Mouse (Mus musculus): ENCODE results near the gene Scgb1a1. TPM values are rescaled to one million over a fixed set of nuclear protein-coding genes. Genes with fewer than 3 reads are reported as not detected.
"Not testable (repeated sequence)": the region's sequence is repeated elsewhere in the genome, so short reads cannot be mapped to it uniquely, and the experiment has no call there.

The Scgb1a1 gene
- polyA plus RNA-seq, 2 experiments: not detected

DNA sequence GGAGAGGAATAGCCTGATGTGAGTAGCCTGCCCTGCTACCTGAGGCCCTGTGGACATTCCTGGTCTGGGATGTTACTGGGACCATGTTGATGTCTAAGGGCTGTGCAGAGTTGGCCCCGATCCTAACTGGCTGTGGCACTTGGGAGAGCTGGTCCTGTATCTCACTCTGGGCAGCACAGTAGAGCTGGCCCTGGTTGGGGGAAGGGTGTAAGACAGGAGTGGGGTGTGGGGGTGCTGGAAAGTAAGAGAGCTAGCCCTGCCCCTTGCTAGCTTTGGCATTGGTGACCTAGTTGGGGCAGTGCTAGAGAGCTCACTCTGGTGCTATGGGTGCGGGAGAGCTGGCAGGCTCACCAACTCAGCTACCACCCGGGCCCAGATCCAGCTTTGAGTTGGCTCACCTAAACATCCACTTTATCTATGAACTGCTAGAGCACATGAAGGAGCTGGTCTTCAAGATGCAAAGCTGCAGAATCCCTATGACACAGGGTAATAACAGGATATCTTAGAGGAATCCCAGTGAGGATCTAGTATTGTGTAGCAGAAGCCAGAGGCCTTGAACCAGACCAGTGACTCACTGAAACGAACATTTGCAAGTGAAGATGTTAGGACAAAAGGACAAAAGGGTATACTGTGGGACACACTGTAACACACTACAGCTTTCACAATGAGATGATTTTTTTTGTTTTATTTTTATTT lies 40.9 kb upstream of the Scgb1a1 start:
- H3K9ac ChIP-seq (ENCODE audit: low read depth, low read length, severe bottlenecking): no peak overlapping the region
- 88% methylated on average over 4 of the region's 4 CpGs for WGBS
- no peak overlapping the region for H3K4me3 ChIP-seq (replicated peaks; ENCODE audit: low read length)
- H3K4me1 ChIP-seq (ENCODE audit: control insufficient read depth, insufficient read depth, low read length): no peaks in the 10 kb centered on the region
- H3K27me3 ChIP-seq (ENCODE audit: control insufficient read depth, insufficient read depth, low read length): no peaks in the 10 kb centered on the region
- ATAC-seq (ENCODE audit: low FRiP score, low read depth) (no peak), DNase-seq (ENCODE audit: low spot score) (no peak)
- peaks cover 10% of the 10 kb centered on the region for H3K36me3 ChIP-seq (ENCODE audit: control insufficient read depth, insufficient read depth, low read length)
- no peak overlapping the region for H3K4me2 ChIP-seq (replicated peaks; ENCODE audit: low read depth, low read length, severe bottlenecking)
- TF ChIP-seq POLR2A (IDR thresholded peaks at IDR 0.05; ENCODE audit: borderline replicate concordance, extremely low read depth, insufficient read depth, insufficient read length): no peak
- no peak overlapping the region for H3K27ac ChIP-seq (replicated peaks; ENCODE audit: low read depth, low read length)
- H3K9me3 ChIP-seq (ENCODE audit: control insufficient read depth, low read length): no peaks in the 10 kb centered on the region

DNA sequence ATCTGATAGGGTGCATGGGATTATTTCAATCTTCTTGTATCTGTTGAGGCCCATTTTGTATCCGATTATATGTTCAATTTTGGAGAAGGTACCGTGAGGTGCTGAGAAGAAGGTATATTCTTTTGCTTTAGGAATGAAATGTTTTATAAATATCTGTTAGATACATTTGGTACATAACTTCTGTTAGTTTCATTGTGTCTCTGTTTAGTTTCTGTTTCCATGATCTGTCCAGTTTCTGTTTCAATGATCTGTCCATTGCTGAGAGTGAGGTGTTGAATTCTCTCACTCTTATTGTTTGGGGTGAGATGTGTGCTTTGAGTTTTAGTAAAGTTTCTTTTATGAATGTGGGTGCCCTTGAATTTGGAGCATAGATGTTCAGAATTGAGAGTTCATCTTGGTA lies 36.2 kb upstream of the Scgb1a1 start:
- not testable (repeated sequence) for H3K9me3 ChIP-seq (ENCODE audit: control insufficient read depth, low read length); DNase-seq (ENCODE audit: low spot score); H3K4me2 ChIP-seq (replicated peaks; ENCODE audit: low read depth, low read length, severe bottlenecking); H3K27ac ChIP-seq (replicated peaks; ENCODE audit: low read depth, low read length); H3K27me3 ChIP-seq (ENCODE audit: control insufficient read depth, insufficient read depth, low read length); H3K4me1 ChIP-seq (ENCODE audit: control insufficient read depth, insufficient read depth, low read length); H3K4me3 ChIP-seq (replicated peaks; ENCODE audit: low read length); H3K9ac ChIP-seq (ENCODE audit: low read depth, low read length, severe bottlenecking); ATAC-seq (ENCODE audit: low FRiP score, low read depth)
- WGBS: 93% methylated on average over 2 of the region's 2 CpGs
- H3K36me3 ChIP-seq (ENCODE audit: control insufficient read depth, insufficient read depth, low read length): peaks cover 11% of the 10 kb centered on the region

- no peak overlapping the region for H3K27ac ChIP-seq (replicated peaks; ENCODE audit: low read depth, low read length)
- no peaks in the 10 kb centered on the region for H3K9me3 ChIP-seq (ENCODE audit: control insufficient read depth, low read length)
- DNase-seq (ENCODE audit: low spot score) (no peak), ATAC-seq (ENCODE audit: low FRiP score, low read depth) (no peak)
- no peak overlapping the region for H3K9ac ChIP-seq (ENCODE audit: low read depth, low read length, severe bottlenecking)
- WGBS: 96% methylated on average over 1 of the region's 1 CpGs
- peaks cover 9% of the 10 kb centered on the region for H3K36me3 ChIP-seq (ENCODE audit: control insufficient read depth, insufficient read depth, low read length)
- H3K4me2 ChIP-seq (replicated peaks; ENCODE audit: low read depth, low read length, severe bottlenecking): no peak overlapping the region
- no peaks in the 10 kb centered on the region for H3K27me3 ChIP-seq (ENCODE audit: control insufficient read depth, insufficient read depth, low read length)
- H3K4me1 ChIP-seq (ENCODE audit: control insufficient read depth, insufficient read depth, low read length): no peaks in the 10 kb centered on the region
- H3K4me3 ChIP-seq (replicated peaks; ENCODE audit: low read length): no peak overlapping the region
- no peak for TF ChIP-seq POLR2A (IDR thresholded peaks at IDR 0.05; ENCODE audit: borderline replicate concordance, extremely low read depth, insufficient read depth, insufficient read length)
These were observed 34.6 kb upstream of the Scgb1a1 start for GRCm38 (mm10) chr19:9122390-9122789.

DNA sequence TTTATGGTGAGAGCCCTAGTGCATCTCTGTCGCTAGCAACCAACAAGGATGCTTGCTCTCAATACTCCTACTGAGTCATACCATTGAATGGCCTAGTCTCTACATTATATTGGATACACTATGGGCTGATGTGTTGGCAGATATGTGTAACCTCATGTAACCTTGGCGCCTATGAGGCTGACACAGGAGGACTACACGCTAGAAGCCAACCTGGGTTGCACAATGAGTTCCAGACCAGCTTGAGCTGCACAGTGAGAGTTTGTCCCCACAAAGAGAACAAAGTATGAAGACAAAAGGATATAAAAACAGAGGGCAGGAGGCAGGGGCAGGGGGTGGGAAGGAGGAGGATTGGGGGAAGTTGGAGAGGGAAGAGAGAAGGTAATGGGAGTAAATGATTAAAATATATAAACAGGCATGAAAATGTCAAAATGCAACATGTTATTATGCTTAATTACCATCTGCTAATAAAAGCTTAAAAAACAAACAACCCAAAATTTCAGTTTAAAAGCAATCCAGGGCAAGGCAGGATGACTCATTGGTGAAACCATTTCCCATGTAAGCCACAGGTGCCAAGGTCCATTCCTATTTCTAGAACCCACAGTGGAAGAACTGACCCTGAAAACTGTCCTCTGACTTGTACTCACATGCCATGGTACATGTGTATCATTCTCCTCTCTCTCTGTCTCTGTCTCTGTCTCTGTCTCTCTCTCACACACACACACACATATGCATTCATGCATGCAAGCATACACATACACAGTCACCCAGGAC lies 32.1 kb upstream of the Scgb1a1 start:
- Histone ChIP-seq H3K9ac (ENCODE audit: low read depth, low read length, severe bottlenecking) (no peak overlapping the region), H3K4me3 (replicated peaks; ENCODE audit: low read length) (no peak overlapping the region), H3K27me3 (ENCODE audit: control insufficient read depth, insufficient read depth, low read length) (no peaks in the 10 kb centered on the region), H3K27ac (replicated peaks; ENCODE audit: low read depth, low read length) (no peak overlapping the region), H3K4me2 (replicated peaks; ENCODE audit: low read depth, low read length, severe bottlenecking) (no peak overlapping the region), H3K4me1 (ENCODE audit: control insufficient read depth, insufficient read depth, low read length) (no peaks in the 10 kb centered on the region), H3K9me3 (ENCODE audit: control insufficient read depth, low read length) (no peaks in the 10 kb centered on the region), H3K36me3 (ENCODE audit: control insufficient read depth, insufficient read depth, low read length) (peaks cover 17% of the 10 kb centered on the region)
- DNase-seq (ENCODE audit: low spot score): no peak
- 81% methylated on average over 3 of the region's 3 CpGs for WGBS
- TF ChIP-seq POLR2A (IDR thresholded peaks at IDR 0.05; ENCODE audit: borderline replicate concordance, extremely low read depth, insufficient read depth, insufficient read length): no peak
- no peak for ATAC-seq (ENCODE audit: low FRiP score, low read depth)

- no peak overlapping the region for H3K4me2 ChIP-seq (replicated peaks; ENCODE audit: low read depth, low read length, severe bottlenecking)
- H3K36me3 ChIP-seq (ENCODE audit: control insufficient read depth, insufficient read depth, low read length): peaks cover 39% of the 10 kb centered on the region
- DNase-seq (ENCODE audit: low spot score): no peak
- 89% methylated on average over 5 of the region's 5 CpGs for WGBS
- no peak for TF ChIP-seq POLR2A (IDR thresholded peaks at IDR 0.05; ENCODE audit: borderline replicate concordance, extremely low read depth, insufficient read depth, insufficient read length)
- no peak for ATAC-seq (ENCODE audit: low FRiP score, low read depth)
- H3K9me3 ChIP-seq (ENCODE audit: control insufficient read depth, low read length): no peaks in the 10 kb centered on the region
- H3K4me1 ChIP-seq (ENCODE audit: control insufficient read depth, insufficient read depth, low read length): no peaks in the 10 kb centered on the region
- H3K4me3 ChIP-seq (replicated peaks; ENCODE audit: low read length): no peak overlapping the region
- H3K9ac ChIP-seq (ENCODE audit: low read depth, low read length, severe bottlenecking): no peak overlapping the region
- H3K27ac ChIP-seq (replicated peaks; ENCODE audit: low read depth, low read length): no peak overlapping the region
- H3K27me3 ChIP-seq (ENCODE audit: control insufficient read depth, insufficient read depth, low read length): no peaks in the 10 kb centered on the region
These were observed 29.5 kb upstream of the Scgb1a1 start for GRCm38 (mm10) chr19:9117275-9117674.

Data from limb, embryonic 14.5 days (tissue).